Mouse (Mus musculus): ENCODE measurements at regions not wholly inside any gene's neighbourhood (a gene's known extent, or its start where the extent isn't known, plus 50 kb on each side); places are given as distances from the start of the nearest gene placed in this dataset.
"Not testable (repeated sequence)": the region's sequence is repeated elsewhere in the genome, so short reads cannot be mapped to it uniquely, and the experiment has no call there.

DNA sequence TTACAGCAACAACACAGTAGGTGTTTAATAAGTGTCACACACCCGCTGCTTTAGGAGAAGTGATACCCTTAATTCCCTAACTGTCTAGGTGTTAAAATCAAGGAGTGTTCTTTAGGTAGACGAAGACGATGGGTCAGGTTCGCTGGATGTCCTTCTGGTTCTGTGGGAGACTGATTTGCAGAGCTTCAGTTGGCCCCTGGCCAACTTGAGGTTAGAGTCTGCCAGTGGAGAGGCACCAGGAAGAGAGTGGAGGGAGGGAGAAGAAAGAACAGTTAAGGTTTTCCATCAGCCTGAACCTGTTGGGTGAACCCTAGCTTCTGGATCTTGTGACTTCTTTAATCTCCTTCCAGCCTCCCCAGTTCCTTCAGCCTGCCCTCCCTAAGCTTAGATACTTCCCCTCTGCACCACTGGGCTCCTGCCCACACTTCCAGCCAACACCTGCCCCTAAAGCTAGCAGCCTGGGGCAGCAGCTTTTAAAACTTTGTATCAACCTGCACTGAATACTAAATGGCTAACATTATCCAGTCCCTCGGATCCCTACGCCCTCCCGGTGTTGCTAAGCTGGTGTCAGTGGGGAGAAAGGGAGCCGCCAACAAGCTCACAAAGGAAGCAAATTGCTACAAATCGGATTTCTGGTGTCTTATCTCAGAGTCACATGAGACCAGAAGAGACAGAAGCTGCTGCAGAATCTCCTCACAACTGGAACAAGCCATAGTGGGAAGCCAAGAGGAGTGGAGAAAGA lies 62.1 kb upstream of the Adgrl1 start:
- Histone ChIP-seq H3K4me3 (no peak overlapping the region), H3K27ac (no peak overlapping the region)
- intact Hi-C loops (cut with DNase I), result no loop called here
- DNase-seq (ENCODE audit: extremely low spot score in 1 of 2, low spot score in 2 of 2), result no peak
- TF ChIP-seq CTCF (IDR thresholded peaks at IDR 0.05), result no peak

DNA sequence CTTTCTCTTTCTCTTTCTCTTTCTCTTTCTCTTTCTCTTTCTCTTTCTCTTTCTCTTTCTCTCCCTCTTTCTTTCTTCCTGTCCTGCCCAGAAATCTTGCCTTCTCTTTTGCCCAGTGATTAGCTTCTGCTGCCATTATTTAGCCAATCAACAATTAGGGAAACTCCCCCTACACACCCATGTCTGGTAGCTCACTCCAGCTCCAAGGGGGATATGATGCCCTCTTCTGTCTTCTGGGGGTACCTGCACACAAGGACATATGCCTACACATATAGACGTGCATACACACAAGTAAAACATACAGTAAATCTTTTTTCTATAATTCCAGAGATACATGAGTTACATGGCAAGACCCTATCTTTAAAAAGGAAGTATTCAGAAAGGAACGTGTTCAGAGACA lies 70.1 kb upstream of the Adgrl1 start:
- Histone ChIP-seq H3K4me3 (no peak overlapping the region), H3K27ac (no peak overlapping the region)
- intact Hi-C loops (cut with DNase I), result no loop called here
- no peak for TF ChIP-seq CTCF (IDR thresholded peaks at IDR 0.05)
- DNase-seq (ENCODE audit: extremely low spot score in 1 of 2, low spot score in 2 of 2), result no peak

DNA sequence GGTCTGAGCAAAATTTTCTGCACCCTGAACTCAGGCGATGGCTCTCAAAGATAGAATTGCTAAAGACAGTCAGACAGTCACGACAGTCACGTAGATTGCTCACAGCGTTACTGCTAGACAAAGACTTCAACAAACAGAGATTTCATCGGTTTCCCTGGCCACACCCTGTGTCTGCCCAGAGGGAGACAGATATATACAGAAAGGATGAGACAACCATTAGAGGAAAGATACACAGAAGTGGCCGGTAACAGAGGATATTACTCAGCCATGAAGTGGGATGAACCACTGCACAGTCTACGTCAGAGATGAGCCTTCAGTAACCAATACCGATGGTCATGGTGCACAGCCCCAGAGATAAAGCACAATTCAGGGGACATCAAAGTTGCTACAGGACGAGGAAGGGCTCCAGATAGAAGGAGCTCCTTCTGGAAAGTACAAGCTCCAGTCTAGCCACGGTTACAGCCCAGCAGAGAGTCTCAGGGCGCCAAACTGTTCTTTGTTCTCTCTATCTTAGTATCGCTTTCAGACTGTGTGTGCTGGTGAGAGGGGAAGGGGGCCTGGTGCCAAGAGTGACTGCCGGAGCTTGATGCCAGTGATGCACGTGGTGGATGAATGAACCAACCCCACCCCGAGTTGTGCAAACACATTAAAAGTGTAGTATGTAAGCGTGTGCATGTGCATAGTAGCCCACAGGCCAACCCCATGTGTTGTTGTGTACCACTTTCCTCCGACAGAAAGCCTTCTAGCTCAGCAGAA lies 74.8 kb upstream of the Adgrl1 start:
- no peak for TF ChIP-seq CTCF (IDR thresholded peaks at IDR 0.05)
- DNase-seq (ENCODE audit: extremely low spot score in 1 of 2, low spot score in 2 of 2), result no peak
- H3K4me3 ChIP-seq, result no peak overlapping the region
- intact Hi-C loops (cut with DNase I), result no loop called here
- no peak overlapping the region for H3K27ac ChIP-seq

DNA sequence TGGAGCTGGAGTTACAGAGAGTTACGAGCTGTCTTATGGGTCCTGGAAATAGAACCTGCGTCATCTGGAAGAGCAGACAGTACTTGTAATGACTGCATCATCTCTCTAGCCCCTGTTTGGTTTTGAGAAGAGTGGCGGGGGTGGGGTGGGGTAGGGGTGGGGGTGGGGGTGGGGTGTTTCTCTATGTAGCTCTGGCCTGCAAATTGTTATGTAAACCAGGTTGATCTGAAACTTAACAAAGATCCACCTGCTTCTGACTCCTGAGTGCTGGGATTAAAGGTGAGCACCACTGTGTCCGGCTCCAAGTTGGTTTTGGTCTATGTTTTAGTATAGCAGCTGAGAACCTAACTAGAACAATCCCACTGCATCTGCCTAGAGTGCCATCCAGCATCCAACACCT lies 78.0 kb upstream of the Adgre5 start:
- no peak for DNase-seq (ENCODE audit: extremely low spot score in 1 of 2, low spot score in 2 of 2)

DNA sequence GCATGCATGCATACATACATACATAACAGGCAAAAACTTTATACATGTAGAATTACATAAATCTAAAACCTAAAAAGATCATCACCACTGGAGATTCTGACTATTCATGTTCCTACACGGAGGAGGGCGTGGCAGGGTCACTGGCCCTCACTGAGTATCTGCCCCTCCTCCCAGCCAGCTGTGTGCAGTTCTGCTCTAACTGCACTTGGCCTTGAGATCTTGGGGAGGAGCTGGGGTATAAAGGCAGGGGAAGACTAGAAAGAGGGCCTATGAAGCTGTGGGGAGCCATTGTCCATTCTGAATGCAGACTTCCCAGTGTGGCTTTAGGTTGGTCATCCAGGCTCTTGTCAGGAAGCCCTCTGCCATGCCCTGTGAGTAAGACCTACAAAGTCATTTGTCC lies 69.5 kb upstream of the Adgre5 start:
- Histone ChIP-seq H3K4me3 (no peak overlapping the region), H3K27ac (no peak overlapping the region)
- no peak for TF ChIP-seq CTCF (IDR thresholded peaks at IDR 0.05)
- DNase-seq (ENCODE audit: extremely low spot score in 1 of 2, low spot score in 2 of 2), result no peak
- intact Hi-C loops (cut with DNase I), result no loop called here

More for the DNA sequence above, 78.0 kb upstream of the Adgre5 start:
- no peak overlapping the region for H3K27ac ChIP-seq
- intact Hi-C loops (cut with DNase I), result no loop called here
- no peak overlapping the region for H3K4me3 ChIP-seq
- no peak for TF ChIP-seq CTCF (IDR thresholded peaks at IDR 0.05)

DNA sequence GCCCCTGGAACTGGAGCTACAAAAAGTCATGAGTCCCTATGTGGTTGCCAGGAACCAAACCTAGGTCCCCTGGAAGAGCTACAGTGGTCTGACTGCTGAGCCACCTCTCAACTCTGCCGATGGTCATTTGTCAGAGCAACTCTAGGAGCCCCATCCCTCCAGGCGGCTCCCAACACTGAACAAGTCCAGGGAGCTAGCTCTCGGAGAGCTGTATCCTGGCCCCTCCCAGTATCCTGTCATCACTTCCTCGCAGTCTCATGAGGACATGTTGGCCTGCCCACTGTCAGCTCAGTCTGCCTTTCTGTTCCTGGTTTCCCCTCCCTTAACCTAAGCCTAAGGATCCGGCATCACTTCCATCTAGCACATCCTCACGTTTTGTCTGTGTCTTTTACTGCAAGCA lies 64.5 kb upstream of the Adgre5 start:
- intact Hi-C loops (cut with DNase I), result no loop called here
- H3K27ac ChIP-seq, result no peak overlapping the region
- TF ChIP-seq CTCF (IDR thresholded peaks at IDR 0.05), result no peak

DNA sequence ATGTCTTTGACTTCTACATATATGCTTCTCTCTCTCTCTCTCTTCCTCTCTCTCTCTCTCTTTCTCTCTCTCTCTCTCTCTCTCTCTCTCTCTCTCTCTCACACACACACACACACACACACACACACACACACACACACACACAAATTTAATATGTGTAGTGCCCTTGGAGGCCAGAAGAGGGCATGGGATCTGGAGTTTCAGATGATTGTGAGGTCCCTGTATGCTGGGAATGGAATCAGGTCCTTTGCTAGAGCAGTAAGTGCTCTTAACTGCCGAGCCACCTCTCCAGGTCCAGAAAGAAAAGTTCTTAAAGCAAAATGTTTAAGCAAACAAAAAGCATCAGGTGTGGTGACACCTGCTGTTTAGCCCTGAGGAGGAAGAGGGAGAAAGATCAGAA lies 62.2 kb upstream of the Adgre5 start:
- H3K4me3 ChIP-seq; DNase-seq (ENCODE audit: extremely low spot score in 1 of 2, low spot score in 2 of 2); H3K27ac ChIP-seq; intact Hi-C loops (cut with DNase I): not testable (repeated sequence)
- peak; percentile 12 for TF ChIP-seq CTCF (IDR thresholded peaks at IDR 0.05)

More for the DNA sequence above, 64.5 kb upstream of the Adgre5 start:
- H3K4me3 ChIP-seq, result no peak overlapping the region
- no peak for DNase-seq (ENCODE audit: extremely low spot score in 1 of 2, low spot score in 2 of 2)

DNA sequence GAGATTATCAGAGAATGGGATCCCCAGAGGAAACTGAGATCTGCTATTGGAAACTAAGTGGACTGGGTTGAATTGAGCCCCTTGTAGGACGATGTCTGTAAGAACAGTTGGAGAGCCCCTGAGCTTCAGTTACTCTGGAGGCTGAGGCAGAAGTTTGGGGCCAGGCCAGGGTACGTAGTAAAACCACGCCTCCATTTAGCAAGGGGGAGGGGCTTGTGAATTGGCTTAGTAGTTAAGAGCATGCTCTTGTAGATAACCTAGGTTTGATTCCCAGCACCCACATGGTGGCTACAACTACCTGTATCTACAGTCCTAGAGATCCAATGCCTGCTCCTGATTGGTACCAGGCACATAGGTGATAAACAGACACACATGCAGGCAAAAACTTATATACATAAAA lies 61.4 kb upstream of the Adgre5 start:
- intact Hi-C loops (cut with DNase I), result no loop called here
- DNase-seq (ENCODE audit: extremely low spot score in 1 of 2, low spot score in 2 of 2), result no peak
- H3K4me3 ChIP-seq, result no peak overlapping the region
- no peak for TF ChIP-seq CTCF (IDR thresholded peaks at IDR 0.05)
- H3K27ac ChIP-seq, result no peak overlapping the region

DNA sequence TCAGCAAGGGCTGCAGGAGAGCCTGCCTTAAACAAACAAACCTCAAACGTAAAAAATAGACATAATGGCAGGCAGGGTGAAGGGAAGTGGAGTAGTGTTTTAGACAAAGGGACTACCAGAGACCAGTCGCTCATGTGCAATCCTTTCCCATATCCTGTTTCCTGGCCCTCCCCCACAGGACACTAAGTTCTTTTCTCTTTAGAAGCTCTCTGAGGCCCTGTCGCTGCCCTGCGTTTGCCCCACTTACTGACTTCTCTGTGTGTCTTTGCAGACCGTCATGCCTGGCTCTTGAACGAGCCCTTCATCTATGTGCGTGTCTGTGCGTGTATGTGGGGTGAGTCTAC lies 58.5 kb upstream of the Adgre5 start:
- no peak overlapping the region for H3K27ac ChIP-seq

DNA sequence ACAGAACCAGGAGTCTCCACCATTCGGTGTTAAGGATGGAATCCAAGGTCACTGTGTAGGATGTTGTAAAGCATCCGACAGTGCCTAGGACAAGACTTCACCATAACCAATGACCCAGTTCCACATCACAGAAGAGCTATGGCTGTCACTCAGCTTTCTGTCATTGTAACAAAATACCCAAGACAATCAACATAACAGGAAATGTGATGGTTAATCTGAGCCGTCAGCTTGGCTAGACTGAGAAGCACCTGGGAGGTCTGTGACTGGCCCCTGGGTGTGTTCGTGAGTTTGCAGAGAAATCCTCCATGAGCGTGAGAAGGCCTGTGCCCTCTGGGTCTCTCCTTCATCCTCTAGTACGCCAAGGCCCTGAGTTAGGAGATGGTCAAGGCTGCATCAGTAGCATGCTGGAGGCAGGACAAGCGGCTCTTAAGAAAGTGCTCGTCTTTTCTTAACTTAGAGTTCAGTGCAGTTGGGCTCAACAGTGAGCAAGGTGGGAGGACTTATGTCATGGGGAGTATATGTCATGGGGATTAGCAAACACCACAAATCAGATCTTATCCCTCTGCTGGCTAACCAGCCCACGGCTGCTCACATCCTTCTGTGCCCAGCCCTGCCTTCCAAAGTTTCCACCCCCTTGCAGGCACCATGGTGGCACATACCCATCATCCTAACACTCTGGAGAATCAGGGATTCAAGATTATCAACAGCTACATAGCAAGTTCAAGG lies 57.9 kb upstream of the Adgre5 start:
- no peak for DNase-seq (ENCODE audit: extremely low spot score in 1 of 2, low spot score in 2 of 2)
- Histone ChIP-seq H3K4me3 (no peak overlapping the region), H3K27ac (no peak overlapping the region)
- TF ChIP-seq CTCF (IDR thresholded peaks at IDR 0.05), result no peak
- intact Hi-C loops (cut with DNase I), result loop anchor here (5.0 kb wide), 1 partner anchor 48 kb away; no protein-coding TSS in a partner anchor

More for the DNA sequence above, 58.5 kb upstream of the Adgre5 start:
- no peak overlapping the region for H3K4me3 ChIP-seq
- no peak for DNase-seq (ENCODE audit: extremely low spot score in 1 of 2, low spot score in 2 of 2)
- intact Hi-C loops (cut with DNase I), result loop anchor here (5.0 kb wide), 1 partner anchor 48 kb away; no protein-coding TSS in a partner anchor
- TF ChIP-seq CTCF (IDR thresholded peaks at IDR 0.05), result no peak

DNA sequence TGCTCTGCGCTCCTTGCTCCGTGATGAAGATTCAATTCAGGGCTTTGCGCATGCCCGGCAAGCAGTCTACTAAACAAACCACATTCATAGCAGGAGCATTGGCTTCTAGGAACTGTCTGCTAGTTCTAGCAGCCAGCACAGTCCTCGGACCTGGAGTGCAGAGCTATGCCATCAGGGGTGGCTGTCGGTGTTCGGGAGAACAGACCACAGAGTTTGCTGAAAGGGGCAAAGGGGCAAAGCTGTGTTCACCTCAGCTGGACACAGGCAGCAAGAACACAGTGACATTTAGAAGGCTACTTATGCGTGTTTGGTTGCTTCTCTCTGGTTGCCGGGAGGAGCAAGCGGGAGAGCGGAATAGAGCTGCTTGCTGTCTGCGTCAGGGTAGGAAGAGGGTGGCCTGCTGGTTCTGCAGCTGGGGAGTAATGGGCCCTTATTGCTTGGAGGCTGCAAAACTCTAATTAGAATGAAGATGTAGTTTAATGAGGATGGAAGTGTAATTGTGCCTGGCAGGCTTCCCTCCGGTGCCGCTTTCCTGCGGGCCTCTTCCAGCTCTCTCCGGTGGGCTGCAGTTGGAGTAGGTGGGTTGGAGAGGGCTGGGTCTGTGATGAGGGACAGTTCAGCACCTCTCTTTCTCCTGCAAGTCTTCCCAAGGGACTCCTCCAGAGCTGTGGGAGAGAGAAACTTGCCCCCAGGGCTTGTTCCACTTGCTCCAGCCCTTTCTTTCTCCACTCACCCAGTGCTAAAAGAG lies 52.5 kb upstream of the Adgre5 start:
- peak; percentile 17 to 24 for DNase-seq (ENCODE audit: extremely low spot score in 1 of 2, low spot score in 2 of 2)
- TF ChIP-seq CTCF (IDR thresholded peaks at IDR 0.05), result no peak
- intact Hi-C loops (cut with DNase I), result no loop called here
- Histone ChIP-seq H3K4me3 (no peak overlapping the region), H3K27ac (no peak overlapping the region)

All from left cerebral cortex, adult 2 months (tissue).